Mouse (Mus musculus): ENCODE measurements at regions not wholly inside any gene's neighbourhood (a gene's known extent, or its start where the extent isn't known, plus 50 kb on each side); places are given as distances from the start of the nearest gene placed in this dataset.

GRCm38 (mm10) chr13:93243076-93243475, 50.9 kb upstream of the Tent2 start:
- DNase-seq = peak; percentile 86

GRCm38 (mm10) chr13:93248711-93249110, 50.7 kb upstream of the Homer1 start:
- DNase-seq = no peak
